Mouse (Mus musculus) CH12.LX (cell line): ENCODE data around the gene Hist2h3c1. TPM values are rescaled to one million over a fixed set of nuclear protein-coding genes. Genes with fewer than 3 reads are reported as not detected.
"Not testable (repeated sequence)": the region's sequence is repeated elsewhere in the genome, so short reads cannot be mapped to it uniquely, and the experiment has no call there.

Experiments used
- DNase-seq: peaks from one replicate; pipeline ENCODE4 v3.0.0-alpha.2; 2013; ENCODE audit errors: extremely low read depth
- H3K27ac ChIP-seq: 2 replicates; pipeline ENCODE4 v1.5.1; 2012; ENCODE audit warnings: low read depth, mild to moderate bottlenecking, control low read depth, moderate library complexity; ENCODE audit not compliant: insufficient read depth
- H3K27me3 ChIP-seq: replicated peaks from 2 replicates; pipeline ENCODE3; 2012; ENCODE audit warnings: inconsistent platforms
- H3K36me3 ChIP-seq, 2 experiments: replicated peaks in 1 of 2; 2 replicates each; pipeline versions ENCODE3 to v1.6.1; 2012; ENCODE audit warnings: inconsistent platforms in 1 of 2, low read length in 1 of 2, mild to moderate bottlenecking in 1 of 2, mixed read lengths in 1 of 2, moderate library complexity in 1 of 2; ENCODE audit not compliant: control insufficient read depth in 1 of 2, insufficient read depth in 1 of 2
- H3K4me1 ChIP-seq, 2 experiments: 2 replicates each; pipeline ENCODE4 v1.6.1; 2012; ENCODE audit warnings: inconsistent platforms in 1 of 2, moderate library complexity in 1 of 2; ENCODE audit not compliant: insufficient read depth in 2 of 2, control insufficient read depth in 1 of 2
- H3K4me2 ChIP-seq: 2 replicates; pipeline ENCODE4 v1.6.1; 2012; ENCODE audit warnings: low read depth, mild to moderate bottlenecking, control low read depth; ENCODE audit not compliant: poor library complexity, insufficient read depth, severe bottlenecking
- H3K4me3 ChIP-seq, 3 experiments: fragments of 150-350 bp in 1 of 3; sonication (generic) in 1 of 3; replicated peaks in 1 of 3; 2 replicates each; pipeline versions ENCODE3 to v1.5.1; 2011 to 2012; ENCODE audit warnings: low read depth in 2 of 3, low read length in 2 of 3, mild to moderate bottlenecking in 2 of 3, moderate library complexity in 2 of 3, control low read depth in 1 of 3, improper control_type of control experiment in 1 of 3, inconsistent platforms in 1 of 3, mixed read lengths in 1 of 3; ENCODE audit not compliant: poor library complexity in 1 of 3
- H3K79me2 ChIP-seq: replicated peaks from 2 replicates; pipeline ENCODE4 v1.6.1; 2012; ENCODE audit warnings: mild to moderate bottlenecking, moderate library complexity; ENCODE audit not compliant: control insufficient read depth, poor library complexity, insufficient read depth, severe bottlenecking; ENCODE audit errors: extremely low read depth
- H3K9ac ChIP-seq: 2 replicates; pipeline ENCODE4 v1.6.1; 2012; ENCODE audit warnings: low read depth, mild to moderate bottlenecking, control low read depth, moderate library complexity; ENCODE audit not compliant: insufficient read depth
- H3K9me3 ChIP-seq: replicated peaks from 2 replicates; pipeline ENCODE3; 2012; ENCODE audit warnings: low read length, inconsistent platforms, mixed read lengths
- BHLHE40 ChIP-seq: IDR thresholded peaks from 2 replicates; pipeline ENCODE4 v1.6.1; 2011; ENCODE audit warnings: mild to moderate bottlenecking, low read depth, low read length, improper control_type of control experiment
- CHD1 ChIP-seq: IDR thresholded peaks from 2 replicates; pipeline ENCODE4 v1.6.1; 2012; ENCODE audit warnings: low read depth, low read length, improper control_type of control experiment, inconsistent platforms
- CHD2 ChIP-seq: IDR thresholded peaks from 2 replicates; pipeline ENCODE4 v1.6.1; 2011; ENCODE audit warnings: low read length, improper control_type of control experiment
- CTCF ChIP-seq, 2 experiments: IDR thresholded peaks in 1 of 2; conservative IDR thresholded peaks in 1 of 2; 2 replicates each; pipeline ENCODE4 v1.5.1; 2011 to 2012; ENCODE audit warnings: low read depth in 2 of 2, low read length in 2 of 2, improper control_type of control experiment in 1 of 2, inconsistent platforms in 1 of 2, mild to moderate bottlenecking in 1 of 2, moderate library complexity in 1 of 2
- E2F4 ChIP-seq: IDR thresholded peaks from 2 replicates; pipeline ENCODE4 v1.6.1; 2011; ENCODE audit warnings: low read depth, low read length, improper control_type of control experiment; ENCODE audit not compliant: insufficient replicate concordance
- ELF1 ChIP-seq: IDR thresholded peaks from 2 replicates; pipeline ENCODE4 v1.6.1; 2014; ENCODE audit warnings: low read depth, mild to moderate bottlenecking, inconsistent platforms, low read length, improper control_type of control experiment
- EP300 ChIP-seq: IDR thresholded peaks from 2 replicates; pipeline ENCODE4 v1.6.1; 2011; ENCODE audit warnings: low read length, improper control_type of control experiment
- GABPA ChIP-seq: IDR thresholded peaks from 2 replicates; pipeline ENCODE4 v1.6.1; 2012; ENCODE audit warnings: low read depth, low read length, improper control_type of control experiment, inconsistent platforms; ENCODE audit not compliant: insufficient replicate concordance
- IRF4 ChIP-seq: IDR thresholded peaks from 2 replicates; pipeline ENCODE4 v1.6.1; 2014; ENCODE audit warnings: low read depth, mild to moderate bottlenecking, inconsistent platforms, low read length, improper control_type of control experiment
- JUN ChIP-seq: IDR thresholded peaks from 2 replicates; pipeline ENCODE4 v1.6.1; 2011; ENCODE audit warnings: low read depth, mild to moderate bottlenecking, low read length, improper control_type of control experiment, moderate library complexity; ENCODE audit not compliant: insufficient read depth
- JUND ChIP-seq: conservative IDR thresholded peaks from 2 replicates; pipeline ENCODE4 v1.6.1; 2011; ENCODE audit warnings: low read depth, low read length, improper control_type of control experiment
- KAT2A ChIP-seq: IDR thresholded peaks from 2 replicates; pipeline ENCODE4 v1.6.1; 2012; ENCODE audit warnings: low read length, improper control_type of control experiment, inconsistent platforms; ENCODE audit not compliant: insufficient replicate concordance
- MAFK ChIP-seq: IDR thresholded peaks from 2 replicates; pipeline ENCODE4 v1.6.1; 2011; ENCODE audit warnings: low read length, improper control_type of control experiment; ENCODE audit not compliant: insufficient replicate concordance
- MAX ChIP-seq: IDR thresholded peaks from 2 replicates; pipeline ENCODE4 v1.6.1; 2011; ENCODE audit warnings: low read length, improper control_type of control experiment
- MAZ ChIP-seq: IDR thresholded peaks from 2 replicates; pipeline ENCODE4 v1.6.1; 2012; ENCODE audit warnings: low read depth, mild to moderate bottlenecking, inconsistent platforms, low read length, improper control_type of control experiment, moderate library complexity
- MEF2A ChIP-seq: IDR thresholded peaks from 2 replicates; pipeline ENCODE4 v1.6.1; 2014; ENCODE audit warnings: low read depth, mild to moderate bottlenecking, inconsistent platforms, low read length, improper control_type of control experiment, borderline replicate concordance
- MXI1 ChIP-seq: IDR thresholded peaks from 2 replicates; pipeline ENCODE4 v1.6.1; 2011; ENCODE audit warnings: mild to moderate bottlenecking, low read depth, low read length, improper control_type of control experiment
- MYC ChIP-seq: IDR thresholded peaks from 2 replicates; pipeline ENCODE4 v1.6.1; 2011; ENCODE audit warnings: low read depth, mild to moderate bottlenecking, improper control_type of control experiment, low read length
- NELFE ChIP-seq: IDR thresholded peaks from 2 replicates; pipeline ENCODE4 v1.6.1; 2011; ENCODE audit warnings: low read depth, low read length, improper control_type of control experiment
- PAX5 ChIP-seq: IDR thresholded peaks from 2 replicates; pipeline ENCODE4 v1.6.1; 2012; ENCODE audit warnings: low read length, inconsistent platforms, mixed read lengths
- POLR2A ChIP-seq: IDR thresholded peaks from 2 replicates; pipeline ENCODE4 v1.6.1; 2011; ENCODE audit warnings: low read depth, mild to moderate bottlenecking, improper control_type of control experiment, low read length
- RAD21 ChIP-seq: IDR thresholded peaks from 2 replicates; pipeline ENCODE4 v1.6.1; 2011; ENCODE audit warnings: low read depth, mild to moderate bottlenecking, low read length, improper control_type of control experiment, moderate library complexity
- RCOR1 ChIP-seq: conservative IDR thresholded peaks from 2 replicates; pipeline ENCODE4 v1.6.1; 2012; ENCODE audit warnings: low read depth, mild to moderate bottlenecking, inconsistent platforms, low read length, improper control_type of control experiment
- SIN3A ChIP-seq: IDR thresholded peaks from 2 replicates; pipeline ENCODE4 v1.6.1; 2012; ENCODE audit warnings: low read length, improper control_type of control experiment, inconsistent platforms
- SMC3 ChIP-seq: IDR thresholded peaks from 2 replicates; pipeline ENCODE4 v1.6.1; 2011; ENCODE audit warnings: low read depth, low read length, improper control_type of control experiment
- TBP ChIP-seq: conservative IDR thresholded peaks from 2 replicates; pipeline ENCODE4 v1.6.1; 2011; ENCODE audit warnings: low read depth, low read length, improper control_type of control experiment
- TCF12 ChIP-seq: IDR thresholded peaks from 2 replicates; pipeline ENCODE4 v1.6.1; 2014; ENCODE audit warnings: low read depth, mild to moderate bottlenecking, inconsistent platforms, low read length, improper control_type of control experiment
- UBTF ChIP-seq: IDR thresholded peaks from 2 replicates; pipeline ENCODE4 v1.6.1; 2012; ENCODE audit warnings: low read depth, mild to moderate bottlenecking, inconsistent platforms, low read length, improper control_type of control experiment, moderate library complexity
- USF1 ChIP-seq: IDR thresholded peaks from 2 replicates; pipeline ENCODE4 v1.6.1; 2014; ENCODE audit warnings: low read depth, mild to moderate bottlenecking, inconsistent platforms, low read length, improper control_type of control experiment
- ZKSCAN1 ChIP-seq: IDR thresholded peaks from 2 replicates; pipeline ENCODE4 v1.6.1; 2012; ENCODE audit warnings: low read depth, inconsistent platforms, low read length, improper control_type of control experiment, borderline replicate concordance
- ZMIZ1 ChIP-seq: IDR thresholded peaks from 2 replicates; pipeline ENCODE4 v1.6.1; 2012; ENCODE audit warnings: low read depth, mild to moderate bottlenecking, inconsistent platforms, low read length, improper control_type of control experiment
- ZNF384 ChIP-seq: IDR thresholded peaks from 2 replicates; pipeline ENCODE4 v1.6.1; 2012; ENCODE audit warnings: low read depth, low read length, improper control_type of control experiment, inconsistent platforms
- dilution Hi-C: fragments of 300-500 bp; cut with MboI; formaldehyde crosslinking; loops from 2 replicates; pipeline ENCODE4 v1.14.3; 2020; ENCODE audit warnings: low sequenced_read_pairs; ENCODE audit not compliant: extremely low pct_unique_long_range_greater_than_20kb, extremely low pct_ligation_motif_present
- in situ Hi-C: fragments of 300-500 bp; cut with MboI; formaldehyde crosslinking; loops from 3 replicates; pipeline ENCODE4 v1.14.3; 2019; ENCODE audit warnings: low sequenced_read_pairs, low pct_ligation_motif_present, low pct_unique_long_range_greater_than_20kb, mixed read lengths
- polyA plus RNA-seq: library from polyadenylated mRNA; unstranded; fragments of >175 nt; gene quantifications from 2 replicates; pipeline ENCODE4 v1.2.1, GENCODE M21; 2012; ENCODE audit warnings: low read depth; ENCODE audit not compliant: insufficient read length
- total RNA-seq, 2 experiments: library from RNA; depleted of rRNA; stranded (reverse); fragments of 300-350 nt in 1 of 2; fragments of >200 nt in 1 of 2; gene quantifications; 2 replicates each; pipeline ENCODE4 v1.2.3; 2012 to 2014

Hist2h3c1 gene
- total RNA-seq (2012; rRNA removed) (0.67 and 1.4 TPM in 2 replicates), total RNA-seq (2014; rRNA removed) (1.2 and 1.4 TPM in 2 replicates), polyA plus RNA-seq (0.33 and 0.34 TPM in 2 replicates)

- H3K36me3 ChIP-seq, H3K9me3 ChIP-seq, H3K79me2 ChIP-seq, H3K27me3 ChIP-seq, in situ Hi-C loops, dilution Hi-C loops, DNase-seq: not testable (repeated sequence)
- peak within 1 kb of the TSS; percentile 95 for H3K27ac ChIP-seq
- peak within 1 kb of the TSS; percentile 89; the same call in 1 of the 2 replicates for H3K9ac ChIP-seq
- H3K4me3 ChIP-seq: peak within 1 kb of the TSS; percentile 41 to 69 (median 63)
- H3K4me2 ChIP-seq: peak within 1 kb of the TSS; percentile 62
- H3K4me1 ChIP-seq: peaks cover 10 to 39% of the 10 kb centered on the region in 2 experiments
These were observed at the start of gene Hist2h3c1 for GRCm38 (mm10) chr3:96246427-96246856. Hist2h3c1 (plus strand) TSS chr3:96246685.

GRCm38 (mm10) chr3:96197129-96197749 is 49.2 kb upstream of the Hist2h3c1 start:
- peak overlapping the region; percentile 34 for H3K4me2 ChIP-seq
- peak; percentile 90 for DNase-seq
- H3K27me3 ChIP-seq: no peaks in the 10 kb centered on the region
- peaks cover 8% of the 10 kb centered on the region for H3K9me3 ChIP-seq
- peak overlapping the region; percentile 34 for H3K27ac ChIP-seq
- H3K9ac ChIP-seq: peak overlapping the region; percentile 70
- H3K4me1 ChIP-seq: peaks cover 7 to 21% of the 10 kb centered on the region in 2 experiments
- H3K4me3 ChIP-seq: peak overlapping the region; percentile 51 to 66 (median 65)
- peaks cover 6 to 39% of the 10 kb centered on the region in 2 experiments for H3K36me3 ChIP-seq
- dilution Hi-C loops (no loop called here), in situ Hi-C loops (no loop called here)
- no peaks in the 10 kb centered on the region for H3K79me2 ChIP-seq
- TF ChIP-seq JUND (no peak), USF1 (no peak), SIN3A (no peak), EP300 (no peak), ZMIZ1 (no peak), KAT2A (peak; percentile 66; the same call in 1 of the 2 replicates), PAX5 (no peak), E2F4 (no peak), ELF1 (peak; percentile 68), RCOR1 (no peak), TCF12 (no peak; the same call in 1 of the 2 replicates), CTCF (conservative IDR thresholded peaks at IDR 0.05 in 1 of 2, IDR thresholded peaks at IDR 0.05 in 1 of 2; ENCODE audit: low read depth in 2 of 2, low read length in 2 of 2) (no peak), POLR2A (peak; percentile 80), NELFE (peak; percentile 63; the same call in 1 of the 2 replicates), BHLHE40 (no peak), ZNF384 (no peak), MYC (no peak), TBP (peak; percentile 72; the same call in 1 of the 2 replicates), UBTF (no peak), MAX (peak; percentile 54), CHD2 (peak; percentile 71; the same call in 1 of the 2 replicates), JUN (no peak), RAD21 (no peak), ZKSCAN1 (no peak), MAFK (no peak), CHD1 (no peak), MEF2A (no peak), IRF4 (no peak), MAZ (no peak), MXI1 (peak; percentile 54; the same call in 1 of the 2 replicates), GABPA (peak; percentile 8; the same call in 1 of the 2 replicates), SMC3 (no peak)
